Mouse (Mus musculus) liver, embryonic 14.5 days (tissue): ENCODE measurements at regions not wholly inside any gene's neighbourhood (a gene's known extent, or its start where the extent isn't known, plus 50 kb on each side); places are given as distances from the start of the nearest gene placed in this dataset.

Experiments used
- CTCF ChIP-seq: IDR thresholded peaks from 2 replicates; pipeline ENCODE4 v1.5.1; 2016; ENCODE audit warnings: antibody characterized with exemption, low read depth, control low read depth
- EP300 ChIP-seq: IDR thresholded peaks from 2 replicates; pipeline ENCODE4 v1.6.1; 2016; ENCODE audit warnings: antibody characterized with exemption, low read depth

DNA sequence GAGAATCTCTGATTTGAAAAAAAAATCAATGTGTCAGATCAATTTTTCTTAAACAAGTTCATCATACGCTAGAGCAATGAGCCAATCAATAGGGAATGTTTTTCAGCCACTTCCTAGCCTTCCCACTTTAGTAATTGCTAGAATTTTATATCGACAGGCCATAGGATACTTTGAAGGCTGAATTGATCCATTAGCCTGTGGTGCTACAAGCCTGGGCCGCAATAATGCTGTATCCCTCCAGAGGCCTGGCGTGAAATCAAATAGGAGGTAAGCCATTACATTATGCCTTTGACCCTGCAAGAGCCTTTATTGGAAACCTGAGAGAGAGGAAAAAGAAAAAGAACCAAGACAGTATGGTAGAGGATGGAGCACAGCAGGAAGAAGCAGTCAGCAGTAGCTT lies 53.7 kb upstream of the Gm11232 start:
- no peak for TF ChIP-seq CTCF
- TF ChIP-seq EP300: no peak
